Mouse (Mus musculus): ENCODE data around the gene Bcl11a.

Bcl11a gene

GRCm38 (mm10) chr11:24199560-24199959, 121.7 kb downstream of the Bcl11a start:
- DNase-seq (ENCODE audit: inconsistent age in 2 of 2, low spot score in 1 of 2) = no peak

GRCm38 (mm10) chr11:24200310-24200709, 122.5 kb downstream of the Bcl11a start:
- DNase-seq (ENCODE audit: inconsistent age in 2 of 2, low spot score in 1 of 2) = no peak

- DNase-seq (ENCODE audit: inconsistent age in 2 of 2, low spot score in 1 of 2) = no peak
Measured at GRCm38 (mm10) chr11:24201223-24201622, 123.4 kb downstream of the Bcl11a start.

GRCm38 (mm10) chr11:24202641-24203361, 124.9 kb downstream of the Bcl11a start:
- DNase-seq (ENCODE audit: inconsistent age in 2 of 2, low spot score in 1 of 2) = no peak

GRCm38 (mm10) chr11:24203489-24203888, 125.6 kb downstream of the Bcl11a start:
- no peak for DNase-seq (ENCODE audit: inconsistent age in 2 of 2, low spot score in 1 of 2)

GRCm38 (mm10) chr11:24208951-24209351, 131.1 kb downstream of the Bcl11a start:
- DNase-seq (ENCODE audit: inconsistent age in 2 of 2, low spot score in 1 of 2) = no peak

GRCm38 (mm10) chr11:24214509-24215134, 136.8 kb downstream of the Bcl11a start:
- no peak for DNase-seq (ENCODE audit: inconsistent age in 2 of 2, low spot score in 1 of 2)

GRCm38 (mm10) chr11:24217741-24218333, 140.0 kb downstream of the Bcl11a start:
- no peak for DNase-seq (ENCODE audit: inconsistent age in 2 of 2, low spot score in 1 of 2)

GRCm38 (mm10) chr11:24221601-24222307, 143.9 kb downstream of the Bcl11a start:
- DNase-seq (ENCODE audit: inconsistent age in 2 of 2, low spot score in 1 of 2) = no peak
